Mouse (Mus musculus): ENCODE results near the gene Gm35549. TPM values are rescaled to one million over a fixed set of nuclear protein-coding genes. Genes with fewer than 3 reads are reported as not detected.

Gm35549 gene
- polyA plus RNA-seq, 1 experiment from 2014 or later: 1.1 TPM

GRCm38 (mm10) chr9:122815239-122815851 is 28.5 kb downstream of the Gm35549 start:
- H3K27me3 ChIP-seq: no peaks in the 10 kb centered on the region
- no peak overlapping the region for H3K4me2 ChIP-seq (replicated peaks)
- no peaks in the 10 kb centered on the region for H3K4me1 ChIP-seq
- peaks cover 17% of the 10 kb centered on the region for H3K36me3 ChIP-seq
- H3K9ac ChIP-seq: no peak overlapping the region
- no peak overlapping the region for H3K27ac ChIP-seq
- WGBS: 90% methylated on average over 4 of the region's 4 CpGs
- no peak overlapping the region for H3K4me3 ChIP-seq
- no peaks in the 10 kb centered on the region for H3K9me3 ChIP-seq (replicated peaks)
- ATAC-seq (ENCODE audit: low FRiP score): no peak

- Histone ChIP-seq H3K27me3 (no peaks in the 10 kb centered on the region), H3K36me3 (peaks cover 17% of the 10 kb centered on the region), H3K9ac (no peak overlapping the region), H3K4me2 (replicated peaks) (no peak overlapping the region), H3K4me3 (no peak overlapping the region), H3K4me1 (no peaks in the 10 kb centered on the region), H3K27ac (no peak overlapping the region), H3K9me3 (replicated peaks) (no peaks in the 10 kb centered on the region)
- ATAC-seq (ENCODE audit: low FRiP score): no peak
- 86% methylated on average over 2 of the region's 2 CpGs for WGBS
These were observed 29.1 kb downstream of the Gm35549 start for GRCm38 (mm10) chr9:122814775-122815174.

- Histone ChIP-seq H3K27ac (no peak overlapping the region), H3K27me3 (no peaks in the 10 kb centered on the region), H3K9me3 (replicated peaks) (no peaks in the 10 kb centered on the region), H3K4me1 (no peaks in the 10 kb centered on the region), H3K4me2 (replicated peaks) (no peak overlapping the region), H3K4me3 (no peak overlapping the region), H3K9ac (no peak overlapping the region), H3K36me3 (peaks cover 15% of the 10 kb centered on the region; the same call in 1 of the 2 replicates)
- ATAC-seq (ENCODE audit: low FRiP score): no peak
- 92% methylated on average over 5 of the region's 5 CpGs for WGBS
These were observed 31.4 kb downstream of the Gm35549 start for GRCm38 (mm10) chr9:122812386-122812785.

GRCm38 (mm10) chr9:122810212-122810611 is 33.6 kb downstream of the Gm35549 start:
- Histone ChIP-seq H3K36me3 (peaks cover 15% of the 10 kb centered on the region; the same call in 1 of the 2 replicates), H3K27me3 (no peaks in the 10 kb centered on the region), H3K4me1 (peaks cover 10% of the 10 kb centered on the region), H3K9me3 (replicated peaks) (no peaks in the 10 kb centered on the region), H3K27ac (no peak overlapping the region), H3K9ac (no peak overlapping the region), H3K4me3 (no peak overlapping the region), H3K4me2 (replicated peaks) (no peak overlapping the region)
- ATAC-seq (ENCODE audit: low FRiP score): no peak
- 89% methylated on average over 3 of the region's 3 CpGs for WGBS

- Histone ChIP-seq H3K27ac (no peak overlapping the region), H3K9me3 (replicated peaks) (no peaks in the 10 kb centered on the region), H3K4me3 (no peak overlapping the region), H3K9ac (no peak overlapping the region), H3K4me2 (replicated peaks) (no peak overlapping the region), H3K36me3 (peaks cover 6% of the 10 kb centered on the region; the same call in 1 of the 2 replicates), H3K4me1 (peaks cover 10% of the 10 kb centered on the region), H3K27me3 (no peaks in the 10 kb centered on the region)
- 86% methylated on average over 2 of the region's 2 CpGs for WGBS
- ATAC-seq (ENCODE audit: low FRiP score): no peak
These were observed 36.6 kb downstream of the Gm35549 start for GRCm38 (mm10) chr9:122807186-122807585.

GRCm38 (mm10) chr9:122805845-122806341 is 37.9 kb downstream of the Gm35549 start:
- no peak for ATAC-seq (ENCODE audit: low FRiP score)
- Histone ChIP-seq H3K36me3 (peaks cover 6% of the 10 kb centered on the region; the same call in 1 of the 2 replicates), H3K4me3 (peak overlapping the region; percentile 50), H3K4me2 (replicated peaks) (peak overlapping the region; percentile 86), H3K9ac (peak overlapping the region; percentile 77), H3K27ac (peak overlapping the region; percentile 88), H3K9me3 (replicated peaks) (no peaks in the 10 kb centered on the region), H3K4me1 (peaks cover 10% of the 10 kb centered on the region), H3K27me3 (no peaks in the 10 kb centered on the region)
- 20% methylated on average over 10 of the region's 10 CpGs for WGBS

- H3K9me3 ChIP-seq (replicated peaks): no peaks in the 10 kb centered on the region
- H3K4me1 ChIP-seq: peaks cover 10% of the 10 kb centered on the region
- peak within 1 kb of the TSS; percentile 77 for H3K9ac ChIP-seq
- peak within 1 kb of the TSS; percentile 88 for H3K27ac ChIP-seq
- peak within 1 kb of the TSS; percentile 86 for H3K4me2 ChIP-seq (replicated peaks)
- no peaks in the 10 kb centered on the region for H3K27me3 ChIP-seq
- 7% methylated on average over 42 of the region's 42 CpGs for WGBS
- ATAC-seq (ENCODE audit: low FRiP score): peak; percentile 99
- H3K36me3 ChIP-seq: peaks cover 6% of the 10 kb centered on the region; the same call in 1 of the 2 replicates
- H3K4me3 ChIP-seq: peak within 1 kb of the TSS; percentile 50
These were observed 38.6 kb downstream of the Gm35549 start, which contains the start of gene Tcaim for GRCm38 (mm10) chr9:122805053-122805844. Gene Tcaim, plus strand, starts transcription at chr9:122805539.

- WGBS: 92% methylated on average over 1 of the region's 1 CpGs
- H3K4me2 ChIP-seq (replicated peaks): no peak overlapping the region
These were observed 57.3 kb downstream of the Gm35549 start for GRCm38 (mm10) chr9:122786534-122786933.

GRCm38 (mm10) chr9:122785231-122785630 is 58.6 kb downstream of the Gm35549 start:
- H3K36me3 ChIP-seq: no peaks in the 10 kb centered on the region
- no peak overlapping the region for H3K27ac ChIP-seq
- H3K9ac ChIP-seq: no peak overlapping the region
- no peak for ATAC-seq (ENCODE audit: low FRiP score)
- no peak overlapping the region for H3K4me2 ChIP-seq (replicated peaks)
- no peak overlapping the region for H3K4me3 ChIP-seq
- H3K27me3 ChIP-seq: no peaks in the 10 kb centered on the region
- WGBS: 88% methylated on average over 5 of the region's 5 CpGs
- H3K9me3 ChIP-seq (replicated peaks): no peaks in the 10 kb centered on the region
- no peaks in the 10 kb centered on the region for H3K4me1 ChIP-seq

More at GRCm38 (mm10) chr9:122786534-122786933, 57.3 kb downstream of the Gm35549 start:
- ATAC-seq (ENCODE audit: low FRiP score): no peak
- Histone ChIP-seq H3K27ac (no peak overlapping the region), H3K27me3 (no peaks in the 10 kb centered on the region), H3K4me3 (no peak overlapping the region), H3K36me3 (no peaks in the 10 kb centered on the region), H3K9ac (no peak overlapping the region), H3K4me1 (no peaks in the 10 kb centered on the region), H3K9me3 (replicated peaks) (no peaks in the 10 kb centered on the region)

Other genes starting within 250 kb of the Gm35549 start
- not detected in 2 replicates for gene Topaz1, start 96.7 kb downstream of the Gm35549 start, polyA plus RNA-seq (2016; fragmentation: Nextera tagmentation; extraction: Ambion mirVana)
- 8.1 and 9.3 TPM in 2 replicates for gene Tcaim, start 38.5 kb downstream of the Gm35549 start, polyA plus RNA-seq (2016; fragmentation: Nextera tagmentation; extraction: Ambion mirVana)
- 115 and 120 TPM in 2 replicates for gene Zfp445, start 22.0 kb upstream of the Gm35549 start, polyA plus RNA-seq (2016; fragmentation: Nextera tagmentation; extraction: Ambion mirVana)
- gene Zkscan7, start 41.6 kb upstream of the Gm35549 start, polyA plus RNA-seq (2016; fragmentation: Nextera tagmentation; extraction: Ambion mirVana): 5.7 and 6.3 TPM in 2 replicates
- 31.1 and 32.0 TPM in 2 replicates for gene Zfp105, start 79.0 kb upstream of the Gm35549 start, polyA plus RNA-seq (2016; fragmentation: Nextera tagmentation; extraction: Ambion mirVana)
- 30.0 and 31.0 TPM in 2 replicates for gene 1110059G10Rik, start 107.0 kb upstream of the Gm35549 start, polyA plus RNA-seq (2016; fragmentation: Nextera tagmentation; extraction: Ambion mirVana)
- gene Kif15, start 107.0 kb upstream of the Gm35549 start, polyA plus RNA-seq (2016; fragmentation: Nextera tagmentation; extraction: Ambion mirVana): 46.4 and 50.1 TPM in 2 replicates
- 17.7 and 19.6 TPM in 2 replicates for gene Tmem42, start 177.3 kb upstream of the Gm35549 start, polyA plus RNA-seq (2016; fragmentation: Nextera tagmentation; extraction: Ambion mirVana)
- 0.36 and 0.63 TPM in 2 replicates for gene Tgm4, start 190.7 kb upstream of the Gm35549 start, polyA plus RNA-seq (2016; fragmentation: Nextera tagmentation; extraction: Ambion mirVana)